Mouse (Mus musculus) skeletal muscle tissue, adult 2 months (tissue): ENCODE measurements at regions not wholly inside any gene's neighbourhood (a gene's known extent, or its start where the extent isn't known, plus 50 kb on each side); places are given as distances from the start of the nearest gene placed in this dataset.
A peak's percentile ranks its signal among the peaks of the same experiment; 100 is the strongest.

Experiments used
- DNase-seq: peaks from one replicate; pipeline ENCODE4 v3.0.0-alpha.2; 2012; ENCODE audit warnings: low read depth, low spot score

GRCm38 (mm10) chr13:6178362-6179070 is 317.2 kb downstream of the Klf6 start:
- no peak for DNase-seq

- DNase-seq: no peak
Observed at GRCm38 (mm10) chr13:6189133-6189532, 327.9 kb downstream of the Klf6 start.

GRCm38 (mm10) chr13:6189566-6189965 is 328.3 kb downstream of the Klf6 start:
- DNase-seq: no peak

GRCm38 (mm10) chr13:6191186-6191914 is 330.1 kb downstream of the Klf6 start:
- no peak for DNase-seq

- DNase-seq: peak; percentile 66
Observed at GRCm38 (mm10) chr13:6191915-6192295, 330.6 kb downstream of the Klf6 start.

- DNase-seq: no peak
Observed at GRCm38 (mm10) chr13:6196690-6197089, 335.4 kb downstream of the Klf6 start.

GRCm38 (mm10) chr13:6199107-6199506 is 337.8 kb downstream of the Klf6 start:
- no peak for DNase-seq

GRCm38 (mm10) chr13:6201516-6201915 is 340.2 kb downstream of the Klf6 start:
- no peak for DNase-seq

GRCm38 (mm10) chr13:6204801-6205200 is 343.1 kb upstream of the Pitrm1 start:
- no peak for DNase-seq

GRCm38 (mm10) chr13:6212550-6212949 is 335.4 kb upstream of the Pitrm1 start:
- DNase-seq: no peak

GRCm38 (mm10) chr13:6214189-6214588 is 333.8 kb upstream of the Pitrm1 start:
- no peak for DNase-seq

GRCm38 (mm10) chr13:6226087-6226643 is 321.8 kb upstream of the Pitrm1 start:
- DNase-seq: no peak

GRCm38 (mm10) chr13:6228278-6228677 is 319.7 kb upstream of the Pitrm1 start:
- DNase-seq: no peak

- no peak for DNase-seq
Observed at GRCm38 (mm10) chr13:6235394-6235793, 312.6 kb upstream of the Pitrm1 start.

GRCm38 (mm10) chr13:6236503-6236902 is 311.4 kb upstream of the Pitrm1 start:
- no peak for DNase-seq

GRCm38 (mm10) chr13:6237201-6237600 is 310.7 kb upstream of the Pitrm1 start:
- no peak for DNase-seq

GRCm38 (mm10) chr13:6240855-6241254 is 307.1 kb upstream of the Pitrm1 start:
- DNase-seq: no peak

GRCm38 (mm10) chr13:6241472-6242123 is 306.4 kb upstream of the Pitrm1 start:
- no peak for DNase-seq

- DNase-seq: no peak
Observed at GRCm38 (mm10) chr13:6250106-6250505, 297.8 kb upstream of the Pitrm1 start.

GRCm38 (mm10) chr13:6251025-6251862 is 296.7 kb upstream of the Pitrm1 start:
- no peak for DNase-seq

- no peak for DNase-seq
Observed at GRCm38 (mm10) chr13:6252100-6252499, 295.8 kb upstream of the Pitrm1 start.
